Mouse (Mus musculus) bone marrow macrophage, adult 2 months (primary cell): Measurements from ENCODE around the gene BC016579.

ENCODE experiments used
- CTCF ChIP-seq: IDR thresholded peaks from 2 replicates; pipeline ENCODE4 v1.5.1; 2012; ENCODE audit warnings: low read depth, mild to moderate bottlenecking, low read length, moderate library complexity
- POLR2A ChIP-seq: IDR thresholded peaks from 2 replicates; pipeline ENCODE4 v1.6.1; 2012; ENCODE audit warnings: mild to moderate bottlenecking, low read depth, low read length, borderline replicate concordance

DNA sequence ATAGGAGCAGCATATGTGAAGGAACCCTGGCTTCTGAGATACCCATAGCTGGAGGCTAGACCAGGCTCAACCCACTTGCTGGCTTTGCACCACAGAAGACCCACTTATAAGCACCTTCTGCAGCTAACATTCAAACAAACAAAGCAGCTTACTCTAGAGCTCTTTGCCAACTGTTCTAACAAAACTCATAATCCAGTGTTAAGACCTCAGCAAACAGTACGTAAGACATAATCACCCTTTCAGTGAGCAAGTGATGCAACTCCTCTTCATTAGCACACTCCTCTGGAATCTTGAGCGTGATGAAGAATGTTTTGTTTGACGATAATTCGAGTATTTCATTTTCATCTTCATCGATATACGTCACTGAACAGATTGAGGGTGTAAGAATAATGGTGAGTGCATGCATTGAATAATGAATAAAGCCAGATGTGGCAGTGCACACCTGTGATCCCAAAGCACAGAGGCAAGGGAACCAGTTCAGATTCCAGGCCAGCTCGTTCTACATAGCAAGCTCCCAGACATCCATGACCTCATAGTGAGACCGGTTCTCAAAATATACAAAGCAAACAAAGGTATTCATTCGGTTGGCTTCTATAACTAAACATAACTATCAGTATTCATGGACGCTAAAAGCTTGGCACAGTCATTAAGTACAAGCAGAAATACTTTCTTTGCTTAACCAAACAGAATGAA, 13.7 kb downstream of the BC016579 start:
- TF ChIP-seq CTCF (no peak), POLR2A (no peak)
